Mouse (Mus musculus) liver, embryonic 14.5 days (tissue): ENCODE measurements around the gene Trp73.

Experiments used
- CTCF ChIP-seq: IDR thresholded peaks from 2 replicates; pipeline ENCODE4 v1.5.1; 2016; ENCODE audit warnings: antibody characterized with exemption, low read depth, control low read depth
- EP300 ChIP-seq: IDR thresholded peaks from 2 replicates; pipeline ENCODE4 v1.6.1; 2016; ENCODE audit warnings: antibody characterized with exemption, low read depth

DNA sequence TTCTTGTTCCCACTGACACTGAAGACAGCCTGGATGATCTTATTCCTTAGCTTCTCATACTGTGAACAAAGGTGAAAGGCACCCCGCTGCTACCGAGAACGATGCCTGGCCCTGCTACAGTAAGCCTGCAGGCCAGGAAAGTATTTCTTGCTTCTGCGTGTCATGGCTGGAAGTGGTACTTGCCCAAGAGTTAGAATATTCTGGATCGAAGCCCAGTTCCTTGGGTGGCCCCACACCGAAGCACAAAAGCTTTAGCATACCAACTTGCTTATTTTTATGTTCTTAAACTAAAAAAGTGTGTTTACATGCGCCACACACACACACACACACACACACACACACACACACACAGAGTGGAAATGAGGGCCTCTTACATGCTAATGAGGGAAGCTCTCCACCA lies 111.9 kb downstream of the Trp73 start:
- no peak for TF ChIP-seq CTCF
- no peak for TF ChIP-seq EP300
